Mouse (Mus musculus) olfactory bulb, adult 2 months (tissue): Measurements from ENCODE around the gene Atp6v0c. TPM values are rescaled to one million over a fixed set of nuclear protein-coding genes. Genes with fewer than 3 reads are reported as not detected.

Source experiments
- H3K27ac ChIP-seq: fragments of 200-500 bp; 2 replicates; pipeline ENCODE4 v1.5.1; 2012; ENCODE audit warnings: low read depth, low read length; ENCODE audit not compliant: insufficient read depth
- H3K4me1 ChIP-seq: fragments of 200-500 bp; 2 replicates; pipeline ENCODE4 v1.6.1; 2012; ENCODE audit warnings: low read length; ENCODE audit not compliant: control insufficient read depth, insufficient read depth
- H3K4me3 ChIP-seq: fragments of 200-500 bp; 2 replicates; pipeline ENCODE4 v1.5.1; 2012; ENCODE audit warnings: mild to moderate bottlenecking, low read depth, low read length, moderate library complexity; ENCODE audit not compliant: insufficient read depth
- CTCF ChIP-seq: fragments of 200-500 bp; IDR thresholded peaks from 2 replicates; pipeline ENCODE4 v1.5.1; 2012; ENCODE audit warnings: low read depth, mild to moderate bottlenecking, low read length, moderate library complexity; ENCODE audit not compliant: insufficient read depth
- POLR2A ChIP-seq: fragments of 200-500 bp; IDR thresholded peaks from 2 replicates; pipeline ENCODE4 v1.6.1; 2012; ENCODE audit warnings: mild to moderate bottlenecking, low read depth, low read length, moderate library complexity; ENCODE audit not compliant: insufficient read depth
- WGBS: fragments of 180-500 bp; shearing (Covaris S2); methylation state at CpG from one replicate; pipeline ENCODE4 v1.1.7; 2018; 5-methylcytosine and 5-hydroxymethylcytosine counted together
- polyA plus RNA-seq: library from polyadenylated mRNA; stranded (reverse); fragments of >200 nt; gene quantifications from 2 replicates; pipeline ENCODE4 v1.2.4, GENCODE M21; 2012; ENCODE audit warnings: low replicate concordance; ENCODE audit not compliant: missing spikeins, insufficient read depth, insufficient read length

Atp6v0c gene
- polyA plus RNA-seq, 1 experiment: not detected

DNA sequence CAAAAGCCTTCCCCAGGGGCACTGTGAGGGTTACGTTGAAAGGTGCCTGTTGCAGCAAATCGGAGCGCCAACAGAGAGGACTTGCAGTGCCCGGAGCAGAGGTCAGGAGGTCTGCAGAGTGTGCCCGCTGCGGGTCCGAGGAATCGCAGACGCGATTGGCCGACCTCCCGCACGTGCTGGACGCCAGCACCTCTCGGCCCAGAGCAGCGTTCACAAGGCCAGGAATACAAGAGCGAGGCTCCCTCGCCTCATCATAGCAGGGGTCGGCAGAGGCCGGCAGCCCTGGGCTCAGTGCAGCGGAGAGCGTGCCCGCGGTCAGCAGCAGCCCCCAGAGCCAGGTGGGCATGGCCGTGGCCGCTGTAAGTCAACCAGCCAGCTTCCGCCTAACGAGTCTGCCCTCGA is 39.1 kb upstream of the Atp6v0c start:
- no peak for TF ChIP-seq POLR2A
- TF ChIP-seq CTCF: no peak
- H3K27ac ChIP-seq: peak overlapping the region; percentile 77
- 3% methylated on average over 29 of the region's 29 CpGs for WGBS
- H3K4me1 ChIP-seq: peaks cover 60% of the 10 kb centered on the region
- H3K4me3 ChIP-seq: peak overlapping the region; percentile 56

GRCm38 (mm10) chr17:24207768-24208640 is 38.5 kb upstream of the Atp6v0c start:
- 66% methylated on average over 34 of the region's 34 CpGs for WGBS
- Histone ChIP-seq H3K4me3 (peak overlapping the region; percentile 56), H3K4me1 (peaks cover 61% of the 10 kb centered on the region), H3K27ac (no peak overlapping the region; the same call in 1 of the 2 replicates)
- TF ChIP-seq CTCF: no peak
- TF ChIP-seq POLR2A: no peak

- WGBS: 5% methylated on average over 62 of the region's 62 CpGs
- Histone ChIP-seq H3K4me1 (peaks cover 61% of the 10 kb centered on the region), H3K4me3 (peak overlapping the region; percentile 72), H3K27ac (peak overlapping the region; percentile 65)
- TF ChIP-seq POLR2A (peak; percentile 32; the same call in 1 of the 2 replicates), CTCF (no peak)
Measured at GRCm38 (mm10) chr17:24206451-24207351, 37.2 kb upstream of the Atp6v0c start.

GRCm38 (mm10) chr17:24205908-24206361 is 36.4 kb upstream of the Atp6v0c start:
- WGBS: 8% methylated on average over 15 of the region's 15 CpGs
- TF ChIP-seq CTCF: no peak
- no peak for TF ChIP-seq POLR2A

GRCm38 (mm10) chr17:24205284-24205888 is 35.9 kb upstream of the Atp6v0c start, which contains the start of gene Tbc1d24:
TSS of gene Tbc1d24 (minus strand) at chr17:24205562.
- Histone ChIP-seq H3K4me3 (peak within 1 kb of the TSS; percentile 72), H3K27ac (peak within 1 kb of the TSS; percentile 65), H3K4me1 (peaks cover 52% of the 10 kb centered on the region)
- WGBS: under 1% methylated on average over 65 of the region's 65 CpGs
- TF ChIP-seq POLR2A: peak; percentile 75
- TF ChIP-seq CTCF: no peak

More at GRCm38 (mm10) chr17:24205908-24206361, 36.4 kb upstream of the Atp6v0c start:
- peak overlapping the region; percentile 72 for H3K4me3 ChIP-seq
- H3K4me1 ChIP-seq: peaks cover 55% of the 10 kb centered on the region
- H3K27ac ChIP-seq: peak overlapping the region; percentile 54; the same call in 1 of the 2 replicates

DNA sequence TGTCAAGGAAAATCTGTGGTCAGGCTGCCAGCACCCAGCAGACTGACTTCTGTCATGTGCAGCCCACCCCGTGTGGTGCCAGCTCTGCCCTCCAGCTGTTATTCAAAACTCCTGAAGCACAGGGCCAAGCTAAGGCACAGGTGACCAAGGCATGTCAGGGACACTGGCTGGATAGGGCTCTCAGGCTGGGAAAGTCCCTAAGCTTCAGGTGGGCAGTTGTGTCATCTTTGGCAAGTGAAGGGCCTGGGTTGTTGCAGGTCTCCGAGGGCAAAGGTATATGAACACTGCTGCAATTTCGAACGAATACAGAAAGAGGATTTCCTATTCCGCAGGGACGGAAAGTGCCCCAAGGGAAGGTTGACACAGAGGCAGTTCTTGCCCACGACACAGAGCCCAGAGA is 35.3 kb upstream of the Atp6v0c start:
- 4% methylated on average over 7 of the region's 7 CpGs for WGBS
- Histone ChIP-seq H3K4me1 (peaks cover 55% of the 10 kb centered on the region), H3K4me3 (peak overlapping the region; percentile 72), H3K27ac (no peak overlapping the region)
- TF ChIP-seq POLR2A (no peak), CTCF (no peak)

DNA sequence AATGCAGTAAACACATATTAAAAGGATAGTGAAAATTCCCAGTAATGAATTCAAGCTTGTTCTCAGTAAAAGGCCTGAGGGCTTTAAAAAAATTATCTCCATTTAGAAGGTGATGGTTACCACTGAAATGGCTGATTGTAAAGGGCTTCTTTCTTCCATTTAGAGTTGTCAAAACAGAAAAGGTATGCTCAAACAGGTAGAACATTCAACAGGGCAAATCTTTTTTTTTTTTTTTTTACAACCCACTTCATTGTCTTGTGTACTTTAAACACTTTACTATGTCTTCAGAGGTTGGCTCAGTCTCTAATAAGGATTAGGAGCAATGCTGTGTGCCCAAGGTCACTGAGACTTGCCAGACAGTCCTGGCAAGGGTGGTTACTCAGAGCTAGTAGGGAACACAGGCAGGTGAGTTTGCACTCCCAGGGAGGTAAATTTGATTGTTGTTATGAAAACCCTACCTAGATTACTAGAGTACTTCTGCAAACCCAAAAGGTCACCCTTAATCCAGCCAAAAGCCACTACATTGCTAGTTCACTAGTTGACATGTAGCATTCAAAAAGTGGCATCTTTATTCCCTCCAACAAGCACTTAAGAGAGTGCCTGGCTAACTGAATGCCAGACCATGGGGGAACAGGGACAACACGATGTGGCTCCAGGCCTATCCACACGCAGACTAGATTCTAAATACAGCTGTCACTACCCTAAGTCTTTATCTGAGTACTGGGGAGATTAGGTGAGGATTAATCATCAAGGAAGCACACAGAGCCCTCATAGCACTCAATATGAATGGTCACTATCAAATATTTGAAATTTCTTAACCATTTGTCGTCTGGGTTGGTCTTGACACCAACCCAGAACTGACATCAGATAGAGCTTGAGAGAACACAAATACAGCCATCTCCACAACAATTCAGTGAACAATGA is 34.4 kb upstream of the Atp6v0c start:
- TF ChIP-seq CTCF: no peak
- no peak for TF ChIP-seq POLR2A
- 65% methylated on average over 3 of the region's 3 CpGs for WGBS
- Histone ChIP-seq H3K4me1 (peaks cover 57% of the 10 kb centered on the region), H3K27ac (no peak overlapping the region), H3K4me3 (no peak overlapping the region)

DNA sequence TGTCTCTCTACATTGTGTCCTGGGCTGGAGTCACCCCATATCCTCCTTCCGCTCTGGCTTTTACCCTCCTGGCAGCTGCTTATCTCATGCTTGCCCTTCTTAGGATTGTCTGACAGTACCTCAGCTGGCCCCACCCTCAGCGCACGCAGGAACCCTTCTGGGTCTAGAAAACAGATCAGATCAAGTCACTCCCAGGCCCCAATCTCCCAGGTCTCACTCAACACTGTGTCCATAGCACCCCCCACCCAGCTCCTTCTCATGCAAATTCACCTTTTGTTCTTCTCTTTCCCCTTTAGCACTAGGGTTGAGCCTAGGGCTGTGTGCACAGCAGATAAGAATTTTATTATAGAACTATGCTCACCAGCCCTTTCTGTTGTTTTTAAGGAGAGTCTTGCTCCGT is 33.6 kb upstream of the Atp6v0c start:
- Histone ChIP-seq H3K4me3 (no peak overlapping the region), H3K27ac (no peak overlapping the region), H3K4me1 (peaks cover 49% of the 10 kb centered on the region)
- 58% methylated on average over 4 of the region's 4 CpGs for WGBS
- TF ChIP-seq CTCF: no peak
- no peak for TF ChIP-seq POLR2A
